Mouse (Mus musculus): ENCODE results near the gene Ffar1. TPM values are rescaled to one million over a fixed set of nuclear protein-coding genes. Genes with fewer than 3 reads are reported as not detected.

The Ffar1 gene
- polyA plus RNA-seq, 1 experiment from 2014 or later: not detected

DNA sequence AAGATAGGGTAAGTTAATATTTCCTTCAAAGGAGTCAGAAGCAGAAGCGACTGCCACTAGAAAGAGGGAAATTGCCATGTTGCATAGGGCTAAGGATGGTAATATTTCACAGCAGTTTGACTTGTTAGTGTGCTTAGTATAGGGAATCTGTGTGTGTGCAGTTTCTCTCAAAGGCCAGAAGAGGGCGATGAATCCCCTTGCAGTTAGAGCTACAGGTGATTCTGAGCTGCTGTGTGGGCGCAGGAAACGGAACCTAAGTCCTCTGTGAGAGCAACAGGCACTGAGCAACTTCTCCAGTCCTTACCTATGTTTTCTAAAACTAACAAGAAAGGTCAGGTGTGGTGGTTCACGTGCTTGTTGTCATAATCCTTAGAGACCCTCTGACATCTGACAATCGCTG lies 51.0 kb downstream of the Ffar1 start:
- no peak for ATAC-seq (ENCODE audit: insufficient number of reproducible peaks, insufficient read depth, low FRiP score, low read depth)
- H3K9me3 ChIP-seq (ENCODE audit: control insufficient read depth, low read depth, low read length): no peaks in the 10 kb centered on the region
- 58% methylated on average over 6 of the region's 6 CpGs for WGBS

More for the DNA sequence above, 51.0 kb downstream of the Ffar1 start:
- H3K4me2 ChIP-seq (replicated peaks; ENCODE audit: low read depth, low read length): no peak overlapping the region
- no peak overlapping the region for H3K9ac ChIP-seq (replicated peaks; ENCODE audit: low read depth, low read length)
- no peak overlapping the region for H3K4me3 ChIP-seq (ENCODE audit: low read depth, low read length)
- no peak overlapping the region for H3K27ac ChIP-seq (ENCODE audit: low read length)
- H3K27me3 ChIP-seq (ENCODE audit: control insufficient read depth, insufficient read depth, low read length): no peaks in the 10 kb centered on the region
- no peaks in the 10 kb centered on the region for H3K36me3 ChIP-seq (ENCODE audit: control insufficient read depth, insufficient read depth, low read length)
- 0 out of 2 replicates have a peak, but pooled peaks cover 5% of the 10 kb centered on the region for H3K4me1 ChIP-seq (ENCODE audit: control insufficient read depth, insufficient read depth, low read length)

Other genes with a start within 250 kb of the Ffar1 start
- 6.6 and 7.7 TPM in 2 replicates for gene Upk1a, start 248.7 kb downstream of the Ffar1 start, polyA plus RNA-seq (2014; fragmentation: Nextera tagmentation; extraction: Ambion mirVana)
- gene Cox6b1, start 235.4 kb downstream of the Ffar1 start, polyA plus RNA-seq (2014; fragmentation: Nextera tagmentation; extraction: Ambion mirVana): 976 and 1,066 TPM in 2 replicates
- not detected in 2 replicates for gene Etv2, start 225.7 kb downstream of the Ffar1 start, polyA plus RNA-seq (2014; fragmentation: Nextera tagmentation; extraction: Ambion mirVana)
- gene Rbm42, start 211.2 kb downstream of the Ffar1 start, polyA plus RNA-seq (2014; fragmentation: Nextera tagmentation; extraction: Ambion mirVana): 85.7 and 96.8 TPM in 2 replicates
- gene Haus5, start 196.6 kb downstream of the Ffar1 start, polyA plus RNA-seq (2014; fragmentation: Nextera tagmentation; extraction: Ambion mirVana): 48.5 and 50.5 TPM in 2 replicates
- not detected in 2 replicates for gene Pmis2, start 190.0 kb downstream of the Ffar1 start, polyA plus RNA-seq (2014; fragmentation: Nextera tagmentation; extraction: Ambion mirVana)
- gene 2200002J24Rik, start 162.6 kb downstream of the Ffar1 start, polyA plus RNA-seq (2014; fragmentation: Nextera tagmentation; extraction: Ambion mirVana): 0.91 and 2.0 TPM in 2 replicates
- gene Atp4a, start 149.4 kb downstream of the Ffar1 start, polyA plus RNA-seq (2014; fragmentation: Nextera tagmentation; extraction: Ambion mirVana): 1.8 and 2.3 TPM in 2 replicates
- 210 and 215 TPM in 2 replicates for gene Tmem147, start 132.0 kb downstream of the Ffar1 start, polyA plus RNA-seq (2014; fragmentation: Nextera tagmentation; extraction: Ambion mirVana)
- 0.29 and 0.74 TPM in 2 replicates for gene Gapdhs, start 117.9 kb downstream of the Ffar1 start, polyA plus RNA-seq (2014; fragmentation: Nextera tagmentation; extraction: Ambion mirVana)
- 0.91 and 1.1 TPM in 2 replicates for gene Sbsn, start 110.1 kb downstream of the Ffar1 start, polyA plus RNA-seq (2014; fragmentation: Nextera tagmentation; extraction: Ambion mirVana)
- 5.9 and 14.6 TPM in 2 replicates for gene Dmkn, start 97.8 kb downstream of the Ffar1 start, polyA plus RNA-seq (2014; fragmentation: Nextera tagmentation; extraction: Ambion mirVana)
- gene Krtdap, start 73.7 kb downstream of the Ffar1 start, polyA plus RNA-seq (2014; fragmentation: Nextera tagmentation; extraction: Ambion mirVana): 9.2 and 20.2 TPM in 2 replicates
- 0.55 and 3.4 TPM in 2 replicates for gene Ffar2, start 37.8 kb downstream of the Ffar1 start, polyA plus RNA-seq (2014; fragmentation: Nextera tagmentation; extraction: Ambion mirVana)
- gene Ffar3, start 5.4 kb downstream of the Ffar1 start, polyA plus RNA-seq (2014; fragmentation: Nextera tagmentation; extraction: Ambion mirVana): 0.41 TPM in 1 of 2 replicates, not detected in the other
- gene Cd22, start 18.8 kb upstream of the Ffar1 start, polyA plus RNA-seq (2014; fragmentation: Nextera tagmentation; extraction: Ambion mirVana): 0.35 and 0.80 TPM in 2 replicates
- 0.10 and 0.74 TPM in 2 replicates for gene Mag, start 53.3 kb upstream of the Ffar1 start, polyA plus RNA-seq (2014; fragmentation: Nextera tagmentation; extraction: Ambion mirVana)
- gene Hamp2, start 63.1 kb upstream of the Ffar1 start, polyA plus RNA-seq (2014; fragmentation: Nextera tagmentation; extraction: Ambion mirVana): not detected in 2 replicates
- gene Hamp, start 82.5 kb upstream of the Ffar1 start, polyA plus RNA-seq (2014; fragmentation: Nextera tagmentation; extraction: Ambion mirVana): not detected in 2 replicates
- gene Usf2, start 95.2 kb upstream of the Ffar1 start, polyA plus RNA-seq (2014; fragmentation: Nextera tagmentation; extraction: Ambion mirVana): 21.4 and 29.1 TPM in 2 replicates
- gene Lsr, start 111.9 kb upstream of the Ffar1 start, polyA plus RNA-seq (2014; fragmentation: Nextera tagmentation; extraction: Ambion mirVana): 70.5 and 79.5 TPM in 2 replicates
- gene Fam187b, start 112.2 kb upstream of the Ffar1 start, polyA plus RNA-seq (2014; fragmentation: Nextera tagmentation; extraction: Ambion mirVana): 6.4 and 7.1 TPM in 2 replicates
- gene Fxyd5, start 180.9 kb upstream of the Ffar1 start, polyA plus RNA-seq (2014; fragmentation: Nextera tagmentation; extraction: Ambion mirVana): 19.9 and 20.2 TPM in 2 replicates
- gene Fxyd7, start 189.9 kb upstream of the Ffar1 start, polyA plus RNA-seq (2014; fragmentation: Nextera tagmentation; extraction: Ambion mirVana): 35.7 and 42.2 TPM in 2 replicates
- gene Fxyd1, start 195.6 kb upstream of the Ffar1 start, polyA plus RNA-seq (2014; fragmentation: Nextera tagmentation; extraction: Ambion mirVana): 86.7 and 99.3 TPM in 2 replicates
- 0.78 and 1.7 TPM in 2 replicates for gene Lgi4, start 197.8 kb upstream of the Ffar1 start, polyA plus RNA-seq (2014; fragmentation: Nextera tagmentation; extraction: Ambion mirVana)
- 458 and 479 TPM in 2 replicates for gene Fxyd3, start 215.1 kb upstream of the Ffar1 start, polyA plus RNA-seq (2014; fragmentation: Nextera tagmentation; extraction: Ambion mirVana)